Mouse (Mus musculus) embryonic facial prominence, embryonic 11.5 days (tissue): ENCODE results near the gene B230217C12Rik. TPM values are rescaled to one million over a fixed set of nuclear protein-coding genes. Genes with fewer than 3 reads are reported as not detected.
"Not testable (repeated sequence)": the region's sequence is repeated elsewhere in the genome, so short reads cannot be mapped to it uniquely, and the experiment has no call there.

Source experiments
- ATAC-seq: fragments of 200-750 bp; cut with Nextera tagmentation; replicated peaks from 2 replicates; pipeline ENCODE4 v1.8.0; 2017; ENCODE audit warnings: low read depth; ENCODE audit not compliant: insufficient number of reproducible peaks, low FRiP score, low TSS enrichment
- DNase-seq: peaks from one replicate; pipeline ENCODE4 v3.0.0-alpha.2; 2015; ENCODE audit warnings: low spot score
- H3K27ac ChIP-seq: fragments of 300-500 bp; sonication (generic); replicated peaks from 2 replicates; pipeline ENCODE4 v1.5.1; 2014; ENCODE audit warnings: mild to moderate bottlenecking, low read depth, low read length, control low read depth
- H3K27me3 ChIP-seq: fragments of 300-500 bp; sonication (generic); 2 replicates; pipeline ENCODE4 v1.6.1; 2014; ENCODE audit warnings: mild to moderate bottlenecking, low read length, moderate library complexity, mixed read lengths; ENCODE audit not compliant: control insufficient read depth, insufficient read depth
- H3K36me3 ChIP-seq: fragments of 300-500 bp; sonication (generic); replicated peaks from 2 replicates; pipeline ENCODE4 v1.6.1; 2014; ENCODE audit warnings: low read depth, mild to moderate bottlenecking, low read length, moderate library complexity, mixed read lengths; ENCODE audit not compliant: control insufficient read depth, insufficient read depth
- H3K4me1 ChIP-seq: fragments of 300-500 bp; sonication (generic); 2 replicates; pipeline ENCODE4 v1.6.1; 2014; ENCODE audit warnings: low read length, mixed read lengths; ENCODE audit not compliant: control insufficient read depth, insufficient read depth
- H3K4me2 ChIP-seq: fragments of 300-500 bp; sonication (generic); 2 replicates; pipeline ENCODE4 v1.6.1; 2014; ENCODE audit warnings: low read depth, mild to moderate bottlenecking, control low read depth, low read length, moderate library complexity
- H3K4me3 ChIP-seq: fragments of 300-500 bp; sonication (generic); 2 replicates; pipeline ENCODE4 v1.5.1; 2014; ENCODE audit warnings: low read depth, low read length, control low read depth
- H3K9ac ChIP-seq: fragments of 300-500 bp; sonication (generic); replicated peaks from 2 replicates; pipeline ENCODE4 v1.6.1; 2014; ENCODE audit warnings: mild to moderate bottlenecking, control low read depth, low read length
- H3K9me3 ChIP-seq: fragments of 300-500 bp; sonication (generic); replicated peaks from 2 replicates; pipeline ENCODE4 v1.6.1; 2016; ENCODE audit warnings: mild to moderate bottlenecking, low read length, inconsistent platforms, mixed read lengths; ENCODE audit not compliant: control insufficient read depth
- WGBS: fragments of 180-500 bp; shearing (Covaris S2); extraction: QIAGEN DNeasy Blood & Tissue Kit; methylation state at CpG from one replicate; pipeline ENCODE4 v1.1.7; 2014; 5-methylcytosine and 5-hydroxymethylcytosine counted together
- polyA plus RNA-seq: library from polyadenylated mRNA; unstranded; fragments of >200 nt; fragmentation: Nextera tagmentation; extraction: Ambion mirVana; gene quantifications from 2 replicates; pipeline ENCODE4 v1.2.1, GENCODE M21; 2014

The B230217C12Rik gene
- polyA plus RNA-seq, 1 experiment from 2014 or later: 20.0 TPM

- Histone ChIP-seq H3K4me2 (no peak overlapping the region), H3K36me3 (no peaks in the 10 kb centered on the region), H3K27ac (no peak overlapping the region), H3K9ac (no peak overlapping the region), H3K9me3 (no peaks in the 10 kb centered on the region), H3K4me3 (no peak overlapping the region), H3K27me3 (no peaks in the 10 kb centered on the region), H3K4me1 (no peaks in the 10 kb centered on the region)
- DNase-seq (no peak), ATAC-seq (no peak)
- WGBS: 80% methylated on average over 5 of the region's 5 CpGs
These were observed 24.8 kb downstream of the B230217C12Rik start for GRCm38 (mm10) chr11:97865421-97865820.

- Histone ChIP-seq H3K27me3 (no peaks in the 10 kb centered on the region), H3K4me2 (no peak overlapping the region), H3K9ac (no peak overlapping the region), H3K27ac (no peak overlapping the region), H3K36me3 (no peaks in the 10 kb centered on the region), H3K4me3 (no peak overlapping the region), H3K9me3 (no peaks in the 10 kb centered on the region), H3K4me1 (no peaks in the 10 kb centered on the region)
- no peak for ATAC-seq
- no peak for DNase-seq
- 88% methylated on average over 3 of the region's 3 CpGs for WGBS
These were observed 25.7 kb downstream of the B230217C12Rik start for GRCm38 (mm10) chr11:97866091-97866888.

GRCm38 (mm10) chr11:97867591-97867990 is 27.0 kb downstream of the B230217C12Rik start:
- Histone ChIP-seq H3K27ac (no peak overlapping the region), H3K4me2 (no peak overlapping the region), H3K9ac (no peak overlapping the region), H3K4me3 (no peak overlapping the region), H3K27me3 (no peaks in the 10 kb centered on the region), H3K36me3 (no peaks in the 10 kb centered on the region), H3K4me1 (no peaks in the 10 kb centered on the region), H3K9me3 (no peaks in the 10 kb centered on the region)
- DNase-seq (no peak), ATAC-seq (no peak)
- 89% methylated on average over 3 of the region's 3 CpGs for WGBS

- not testable (repeated sequence) for H3K9ac ChIP-seq, H3K4me3 ChIP-seq, H3K4me2 ChIP-seq, H3K36me3 ChIP-seq, H3K9me3 ChIP-seq, ATAC-seq, DNase-seq, H3K27ac ChIP-seq, H3K27me3 ChIP-seq, H3K4me1 ChIP-seq
- WGBS: 87% methylated on average over 5 of the region's 5 CpGs
These were observed 31.8 kb downstream of the B230217C12Rik start for GRCm38 (mm10) chr11:97872378-97872777.

GRCm38 (mm10) chr11:97874396-97874795 is 33.8 kb downstream of the B230217C12Rik start:
- no peak overlapping the region for H3K4me3 ChIP-seq
- ATAC-seq: no peak
- H3K27ac ChIP-seq: no peak overlapping the region
- no peak overlapping the region for H3K9ac ChIP-seq
- H3K4me1 ChIP-seq: no peaks in the 10 kb centered on the region
- H3K36me3 ChIP-seq: no peaks in the 10 kb centered on the region
- 86% methylated on average over 1 of the region's 1 CpGs for whole genome bisulfite sequencing
- no peak for DNase-seq
- H3K9me3 ChIP-seq: no peaks in the 10 kb centered on the region
- no peaks in the 10 kb centered on the region for H3K27me3 ChIP-seq
- no peak overlapping the region for H3K4me2 ChIP-seq

- DNase-seq: no peak
- no peaks in the 10 kb centered on the region for H3K27me3 ChIP-seq
- H3K4me1 ChIP-seq: no peaks in the 10 kb centered on the region
- 87% methylated on average over 2 of the region's 2 CpGs for WGBS
- no peaks in the 10 kb centered on the region for H3K9me3 ChIP-seq
- no peaks in the 10 kb centered on the region for H3K36me3 ChIP-seq
- no peak for ATAC-seq
- no peak overlapping the region for H3K27ac ChIP-seq
- H3K9ac ChIP-seq: no peak overlapping the region
- H3K4me2 ChIP-seq: no peak overlapping the region
- H3K4me3 ChIP-seq: no peak overlapping the region
These were observed 36.8 kb downstream of the B230217C12Rik start for GRCm38 (mm10) chr11:97877341-97877740.

GRCm38 (mm10) chr11:97880362-97880761 is 39.8 kb downstream of the B230217C12Rik start:
- no peaks in the 10 kb centered on the region for H3K36me3 ChIP-seq
- 89% methylated on average over 4 of the region's 4 CpGs for WGBS
- DNase-seq (no peak), ATAC-seq (no peak)
- H3K4me2 ChIP-seq: no peak overlapping the region
- no peaks in the 10 kb centered on the region for H3K9me3 ChIP-seq
- H3K4me3 ChIP-seq: no peak overlapping the region
- no peak overlapping the region for H3K9ac ChIP-seq
- no peaks in the 10 kb centered on the region for H3K27me3 ChIP-seq
- no peaks in the 10 kb centered on the region for H3K4me1 ChIP-seq
- no peak overlapping the region for H3K27ac ChIP-seq

- DNase-seq: peak; percentile 78
- no peak for ATAC-seq
- no peaks in the 10 kb centered on the region for H3K4me1 ChIP-seq
- H3K27me3 ChIP-seq: no peaks in the 10 kb centered on the region
- peak overlapping the region; percentile 46 for H3K4me3 ChIP-seq
- peak overlapping the region; percentile 48 for H3K27ac ChIP-seq
- WGBS: 3% methylated on average over 26 of the region's 26 CpGs
- peak overlapping the region; percentile 53 for H3K9ac ChIP-seq
- H3K36me3 ChIP-seq: no peaks in the 10 kb centered on the region
- H3K4me2 ChIP-seq: peak overlapping the region; percentile 21
- no peaks in the 10 kb centered on the region for H3K9me3 ChIP-seq
These were observed 43.0 kb downstream of the B230217C12Rik start for GRCm38 (mm10) chr11:97883542-97883917.
